Mouse (Mus musculus) kidney, embryonic 14.5 days (tissue): ENCODE data around the gene Nr4a2. TPM values are rescaled to one million over a fixed set of nuclear protein-coding genes. Genes with fewer than 3 reads are reported as not detected.

Source experiments
- ATAC-seq: fragments of 200-750 bp; cut with Nextera tagmentation; 2 replicates; pipeline ENCODE4 v1.8.0; 2017; ENCODE audit warnings: moderate number of reproducible peaks, mild to moderate bottlenecking, moderate TSS enrichment, moderate library complexity; ENCODE audit not compliant: low FRiP score, low TSS enrichment
- H3K27ac ChIP-seq: fragments of 300-500 bp; sonication (generic); 2 replicates; pipeline ENCODE4 v1.5.1; 2014; ENCODE audit warnings: low read depth, mild to moderate bottlenecking, low read length, moderate library complexity, mixed read lengths
- H3K27me3 ChIP-seq: fragments of 300-500 bp; sonication (generic); 2 replicates; pipeline ENCODE4 v1.6.1; 2014; ENCODE audit warnings: mild to moderate bottlenecking, low read length; ENCODE audit not compliant: control insufficient read depth, insufficient read depth
- H3K36me3 ChIP-seq: fragments of 300-500 bp; sonication (generic); 2 replicates; pipeline ENCODE4 v1.6.1; 2014; ENCODE audit warnings: low read length, mixed read lengths; ENCODE audit not compliant: control insufficient read depth, insufficient read depth
- H3K4me1 ChIP-seq: fragments of 300-500 bp; sonication (generic); 2 replicates; pipeline ENCODE4 v1.6.1; 2014; ENCODE audit warnings: low read length, mixed read lengths; ENCODE audit not compliant: control insufficient read depth, insufficient read depth
- H3K4me2 ChIP-seq: fragments of 300-500 bp; sonication (generic); replicated peaks from 2 replicates; pipeline ENCODE4 v1.6.1; 2014; ENCODE audit warnings: low read depth, mild to moderate bottlenecking, low read length
- H3K4me3 ChIP-seq: fragments of 300-500 bp; sonication (generic); 2 replicates; pipeline ENCODE4 v1.5.1; 2014; ENCODE audit warnings: mild to moderate bottlenecking, low read length
- H3K9ac ChIP-seq: fragments of 300-500 bp; sonication (generic); 2 replicates; pipeline ENCODE4 v1.6.1; 2014; ENCODE audit warnings: low read depth, mild to moderate bottlenecking, low read length, moderate library complexity
- H3K9me3 ChIP-seq: fragments of 300-500 bp; sonication (generic); 2 replicates; pipeline ENCODE4 v1.6.1; 2016; ENCODE audit warnings: low read length; ENCODE audit not compliant: control insufficient read depth
- WGBS: fragments of 180-500 bp; shearing (Covaris S2); extraction: QIAGEN DNeasy Blood & Tissue Kit; methylation state at CpG from one replicate; pipeline ENCODE4 v1.1.7; 2014; 5-methylcytosine and 5-hydroxymethylcytosine counted together
- polyA plus RNA-seq: library from polyadenylated mRNA; unstranded; fragments of >200 nt; fragmentation: Nextera tagmentation; extraction: Ambion mirVana; gene quantifications from 2 replicates; pipeline ENCODE4 v1.2.1, GENCODE M21; 2014

The Nr4a2 gene
- polyA plus RNA-seq: 3.3 and 5.4 TPM in 2 replicates

- H3K9ac ChIP-seq: peak within 1 kb of the TSS; percentile 93
- H3K4me3 ChIP-seq: peak within 1 kb of the TSS; percentile 87
- H3K4me2 ChIP-seq: peak within 1 kb of the TSS; percentile 53
- H3K27ac ChIP-seq: peak within 1 kb of the TSS; percentile 89
- H3K4me1 ChIP-seq: no peaks in the 10 kb centered on the region
- H3K9me3 ChIP-seq: no peaks in the 10 kb centered on the region
- peak; percentile 95 for ATAC-seq
- no peaks in the 10 kb centered on the region for H3K27me3 ChIP-seq
- H3K36me3 ChIP-seq: no peaks in the 10 kb centered on the region
- WGBS: 8% methylated on average over 55 of the region's 69 CpGs
Measured at GRCm38 (mm10) chr2:57123991-57124840, at the start of gene Nr4a2. Gene Nr4a2 (minus strand): TSS chr2:57124003.

- H3K9me3 ChIP-seq: no peaks in the 10 kb centered on the region
- no peak overlapping the region for H3K27ac ChIP-seq
- H3K36me3 ChIP-seq: no peaks in the 10 kb centered on the region
- WGBS: 73% methylated on average over 1 of the region's 1 CpGs
- no peak overlapping the region for H3K4me2 ChIP-seq
- no peak overlapping the region for H3K9ac ChIP-seq
- no peaks in the 10 kb centered on the region for H3K27me3 ChIP-seq
- H3K4me3 ChIP-seq: no peak overlapping the region
- ATAC-seq: no peak
- H3K4me1 ChIP-seq: no peaks in the 10 kb centered on the region
Measured at GRCm38 (mm10) chr2:57165416-57165815, 41.6 kb upstream of the Nr4a2 start.

GRCm38 (mm10) chr2:57156814-57157213 is 33.0 kb upstream of the Nr4a2 start:
- Histone ChIP-seq H3K9ac (no peak overlapping the region), H3K9me3 (no peaks in the 10 kb centered on the region), H3K4me2 (no peak overlapping the region), H3K36me3 (no peaks in the 10 kb centered on the region), H3K27me3 (no peaks in the 10 kb centered on the region), H3K4me1 (no peaks in the 10 kb centered on the region), H3K27ac (no peak overlapping the region), H3K4me3 (no peak overlapping the region)
- WGBS: 50% methylated on average over 9 of the region's 9 CpGs
- no peak for ATAC-seq

- no peak for ATAC-seq
- Histone ChIP-seq H3K27ac (no peak overlapping the region), H3K4me3 (no peak overlapping the region), H3K9me3 (no peaks in the 10 kb centered on the region), H3K4me2 (no peak overlapping the region), H3K36me3 (no peaks in the 10 kb centered on the region), H3K9ac (no peak overlapping the region), H3K27me3 (no peaks in the 10 kb centered on the region), H3K4me1 (no peaks in the 10 kb centered on the region)
- WGBS: 92% methylated on average over 4 of the region's 4 CpGs
Measured at GRCm38 (mm10) chr2:57149796-57150195, 26.0 kb upstream of the Nr4a2 start.

- Histone ChIP-seq H3K9me3 (no peaks in the 10 kb centered on the region), H3K4me3 (no peak overlapping the region), H3K27ac (no peak overlapping the region), H3K27me3 (no peaks in the 10 kb centered on the region), H3K36me3 (no peaks in the 10 kb centered on the region), H3K4me1 (no peaks in the 10 kb centered on the region), H3K4me2 (no peak overlapping the region), H3K9ac (no peak overlapping the region)
- WGBS: 86% methylated on average over 2 of the region's 2 CpGs
- no peak for ATAC-seq
Measured at GRCm38 (mm10) chr2:57148231-57148630, 24.4 kb upstream of the Nr4a2 start.

GRCm38 (mm10) chr2:57145646-57146421 is 22.0 kb upstream of the Nr4a2 start:
- Histone ChIP-seq H3K27me3 (no peaks in the 10 kb centered on the region), H3K27ac (no peak overlapping the region), H3K36me3 (no peaks in the 10 kb centered on the region), H3K4me2 (no peak overlapping the region), H3K4me3 (no peak overlapping the region), H3K9me3 (no peaks in the 10 kb centered on the region), H3K9ac (no peak overlapping the region), H3K4me1 (no peaks in the 10 kb centered on the region)
- whole genome bisulfite sequencing: 87% methylated on average over 5 of the region's 5 CpGs
- no peak for ATAC-seq

- 94% methylated on average over 6 of the region's 6 CpGs for WGBS
- H3K4me2 ChIP-seq: no peak overlapping the region
- no peak overlapping the region for H3K9ac ChIP-seq
- no peak overlapping the region for H3K27ac ChIP-seq
- H3K4me3 ChIP-seq: no peak overlapping the region
- H3K9me3 ChIP-seq: no peaks in the 10 kb centered on the region
- H3K27me3 ChIP-seq: no peaks in the 10 kb centered on the region
- ATAC-seq: no peak
- no peaks in the 10 kb centered on the region for H3K4me1 ChIP-seq
- no peaks in the 10 kb centered on the region for H3K36me3 ChIP-seq
Measured at GRCm38 (mm10) chr2:57138594-57138993, 14.8 kb upstream of the Nr4a2 start.

- H3K9me3 ChIP-seq: no peaks in the 10 kb centered on the region
- H3K27me3 ChIP-seq: no peaks in the 10 kb centered on the region
- no peaks in the 10 kb centered on the region for H3K4me1 ChIP-seq
- WGBS: 77% methylated on average over 4 of the region's 4 CpGs
- no peak overlapping the region for H3K4me2 ChIP-seq
- no peak overlapping the region for H3K27ac ChIP-seq
- no peak overlapping the region for H3K4me3 ChIP-seq
- no peaks in the 10 kb centered on the region for H3K36me3 ChIP-seq
- no peak for ATAC-seq
- no peak overlapping the region for H3K9ac ChIP-seq
Measured at GRCm38 (mm10) chr2:57127461-57127860, 3.7 kb upstream of the Nr4a2 start.

- 88% methylated on average over 6 of the region's 6 CpGs for WGBS
- ATAC-seq: no peak
Measured at GRCm38 (mm10) chr2:57125891-57126290, 2.1 kb upstream of the Nr4a2 start.

More at GRCm38 (mm10) chr2:57125891-57126290, 2.1 kb upstream of the Nr4a2 start:
- H3K4me2 ChIP-seq: no peak overlapping the region
- no peak overlapping the region for H3K27ac ChIP-seq
- H3K4me3 ChIP-seq: no peak overlapping the region
- H3K36me3 ChIP-seq: no peaks in the 10 kb centered on the region
- H3K4me1 ChIP-seq: no peaks in the 10 kb centered on the region
- no peak overlapping the region for H3K9ac ChIP-seq
- no peaks in the 10 kb centered on the region for H3K9me3 ChIP-seq
- H3K27me3 ChIP-seq: no peaks in the 10 kb centered on the region
